Mouse (Mus musculus) limb, embryonic 13.5 days (tissue): ENCODE results near the gene Sim1. TPM values are rescaled to one million over a fixed set of nuclear protein-coding genes. Genes with fewer than 3 reads are reported as not detected.
A peak's percentile ranks its signal among the peaks of the same experiment; 100 is the strongest.

ENCODE experiments used
- ATAC-seq: fragments of 200-750 bp; cut with Nextera tagmentation; 2 replicates; pipeline ENCODE4 v1.8.0; 2017; ENCODE audit warnings: low read depth, moderate number of reproducible peaks, moderate TSS enrichment; ENCODE audit not compliant: low FRiP score
- H3K27ac ChIP-seq: fragments of 300-500 bp; sonication (generic); 2 replicates; pipeline ENCODE4 v1.5.1; 2015; ENCODE audit warnings: inconsistent platforms, mild to moderate bottlenecking, moderate library complexity
- H3K27me3 ChIP-seq: fragments of 300-500 bp; sonication (generic); 2 replicates; pipeline ENCODE4 v1.6.1; 2015; ENCODE audit warnings: mild to moderate bottlenecking, inconsistent platforms
- H3K36me3 ChIP-seq: fragments of 300-500 bp; sonication (generic); 2 replicates; pipeline ENCODE4 v1.6.1; 2015; ENCODE audit warnings: inconsistent platforms, mild to moderate bottlenecking, moderate library complexity
- H3K4me1 ChIP-seq: fragments of 300-500 bp; sonication (generic); 2 replicates; pipeline ENCODE4 v1.6.1; 2015; ENCODE audit warnings: inconsistent platforms
- H3K4me2 ChIP-seq: fragments of 300-500 bp; sonication (generic); replicated peaks from 2 replicates; pipeline ENCODE4 v1.6.1; 2015; ENCODE audit warnings: inconsistent platforms, mild to moderate bottlenecking, moderate library complexity
- H3K4me3 ChIP-seq: fragments of 300-500 bp; sonication (generic); 2 replicates; pipeline ENCODE4 v1.5.1; 2015; ENCODE audit warnings: moderate library complexity, mild to moderate bottlenecking, inconsistent platforms
- H3K9ac ChIP-seq: fragments of 300-500 bp; sonication (generic); 2 replicates; pipeline ENCODE4 v1.6.1; 2015; ENCODE audit warnings: mild to moderate bottlenecking, inconsistent platforms
- H3K9me3 ChIP-seq: fragments of 300-500 bp; sonication (generic); 2 replicates; pipeline ENCODE4 v1.6.1; 2016; ENCODE audit warnings: inconsistent platforms
- WGBS: fragments of 180-500 bp; shearing (Covaris S2); methylation state at CpG from one replicate; pipeline ENCODE4 v1.1.7; 2015; 5-methylcytosine and 5-hydroxymethylcytosine counted together
- polyA plus RNA-seq: library from polyadenylated mRNA; unstranded; fragments of >200 nt; fragmentation: Nextera tagmentation; extraction: Ambion mirVana; gene quantifications from 2 replicates; pipeline ENCODE4 v1.2.1, GENCODE M21; 2015

The Sim1 gene
- 0.45 and 1.2 TPM in 2 replicates for polyA plus RNA-seq

DNA sequence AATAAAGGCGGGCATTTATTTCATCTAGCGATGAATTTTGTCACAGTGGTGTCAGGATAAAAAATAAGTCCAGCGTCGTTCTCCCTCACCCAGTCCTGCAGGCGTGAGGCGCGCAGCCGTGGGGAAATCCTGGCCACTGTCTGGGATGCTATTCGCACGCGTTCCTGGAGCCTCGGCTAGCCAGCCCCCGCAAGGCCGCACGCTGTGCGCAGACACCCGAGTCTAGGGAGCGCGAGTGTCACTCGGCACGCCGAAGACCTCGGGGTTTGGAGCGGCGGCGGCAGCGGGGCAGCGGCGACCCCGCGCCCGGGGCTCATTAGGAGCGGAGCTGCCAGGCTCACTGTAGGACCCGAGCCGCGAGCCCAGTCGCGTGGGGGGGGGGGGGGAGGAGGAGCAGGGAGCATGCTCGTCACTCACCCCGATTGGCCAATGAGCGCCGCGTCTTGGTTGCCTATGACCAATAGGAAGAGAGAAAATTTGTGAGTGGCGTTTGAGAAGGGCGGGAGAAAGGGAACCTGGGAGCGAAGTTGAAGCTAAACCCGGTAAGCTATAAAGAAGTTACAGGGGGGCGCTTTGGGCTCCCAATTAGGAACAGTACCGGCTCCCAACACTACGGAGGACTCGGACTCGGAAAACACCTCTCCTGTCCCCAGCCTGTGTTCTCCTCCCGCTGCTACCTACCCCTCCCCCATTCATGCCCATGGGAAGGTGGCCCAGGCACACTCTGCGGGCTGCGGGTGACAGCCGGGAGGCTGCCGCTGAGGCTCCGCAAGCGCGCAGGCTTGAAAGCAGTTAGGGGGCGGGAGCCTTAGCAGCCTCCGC is at the start of gene Sim1:
TSS of gene Sim1 (plus strand) at position 585 of the 822 bp plus-strand sequence.
- Histone ChIP-seq H3K9me3 (no peaks in the 10 kb centered on the region), H3K36me3 (no peaks in the 10 kb centered on the region), H3K27me3 (peaks cover 86% of the 10 kb centered on the region), H3K9ac (no peak within 1 kb of the TSS), H3K4me3 (peak within 1 kb of the TSS; percentile 51), H3K4me1 (peaks cover 21% of the 10 kb centered on the region), H3K4me2 (peak within 1 kb of the TSS; percentile 78), H3K27ac (no peak within 1 kb of the TSS)
- ATAC-seq = peak; percentile 95
- under 1% methylated on average over 56 of the region's 62 CpGs for WGBS

DNA sequence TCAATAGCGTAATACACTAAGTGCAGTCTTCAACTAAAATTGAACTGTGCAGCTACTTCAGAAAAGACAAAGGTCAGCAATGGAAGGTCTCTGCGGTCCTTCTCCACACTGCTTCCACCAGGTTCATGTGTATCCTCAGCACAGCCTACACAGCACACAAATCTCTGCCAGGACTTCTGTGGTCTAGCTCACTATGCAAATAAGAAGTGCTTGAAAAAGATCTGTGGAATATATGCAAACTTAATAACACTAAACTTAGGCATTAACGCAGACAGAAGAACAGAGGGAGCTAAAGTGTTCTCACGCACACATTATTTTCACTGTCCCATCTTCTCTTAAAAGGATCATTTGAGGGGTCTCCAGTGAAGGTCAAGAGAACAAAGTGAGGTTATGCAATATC is 26.4 kb upstream of the Sim1 start:
- H3K9ac ChIP-seq = no peak overlapping the region
- H3K27ac ChIP-seq = no peak overlapping the region
- no peaks in the 10 kb centered on the region for H3K9me3 ChIP-seq
- no peak overlapping the region for H3K4me2 ChIP-seq
- H3K4me3 ChIP-seq = no peak overlapping the region
- H3K36me3 ChIP-seq = no peaks in the 10 kb centered on the region
- H3K27me3 ChIP-seq = no peaks in the 10 kb centered on the region
- 59% methylated on average over 4 of the region's 4 CpGs for WGBS
- H3K4me1 ChIP-seq = no peaks in the 10 kb centered on the region
- no peak for ATAC-seq

GRCm38 (mm10) chr10:50876952-50877351 is 17.6 kb upstream of the Sim1 start:
- no peaks in the 10 kb centered on the region for H3K36me3 ChIP-seq
- 80% methylated on average over 5 of the region's 5 CpGs for WGBS
- no peaks in the 10 kb centered on the region for H3K9me3 ChIP-seq
- no peak overlapping the region for H3K9ac ChIP-seq
- no peak overlapping the region for H3K4me2 ChIP-seq
- ATAC-seq = no peak
- H3K27me3 ChIP-seq = no peaks in the 10 kb centered on the region
- no peaks in the 10 kb centered on the region for H3K4me1 ChIP-seq
- no peak overlapping the region for H3K27ac ChIP-seq
- no peak overlapping the region for H3K4me3 ChIP-seq

GRCm38 (mm10) chr10:50881476-50882069 is 13.0 kb upstream of the Sim1 start:
- H3K36me3 ChIP-seq = no peaks in the 10 kb centered on the region
- H3K4me2 ChIP-seq = no peak overlapping the region
- no peaks in the 10 kb centered on the region for H3K9me3 ChIP-seq
- no peak overlapping the region for H3K4me3 ChIP-seq
- ATAC-seq = no peak
- no peaks in the 10 kb centered on the region for H3K4me1 ChIP-seq
- H3K27me3 ChIP-seq = peaks cover 8% of the 10 kb centered on the region; the same call in 1 of the 2 replicates
- no peak overlapping the region for H3K27ac ChIP-seq
- WGBS = 18% methylated on average over 2 of the region's 2 CpGs
- H3K9ac ChIP-seq = no peak overlapping the region

DNA sequence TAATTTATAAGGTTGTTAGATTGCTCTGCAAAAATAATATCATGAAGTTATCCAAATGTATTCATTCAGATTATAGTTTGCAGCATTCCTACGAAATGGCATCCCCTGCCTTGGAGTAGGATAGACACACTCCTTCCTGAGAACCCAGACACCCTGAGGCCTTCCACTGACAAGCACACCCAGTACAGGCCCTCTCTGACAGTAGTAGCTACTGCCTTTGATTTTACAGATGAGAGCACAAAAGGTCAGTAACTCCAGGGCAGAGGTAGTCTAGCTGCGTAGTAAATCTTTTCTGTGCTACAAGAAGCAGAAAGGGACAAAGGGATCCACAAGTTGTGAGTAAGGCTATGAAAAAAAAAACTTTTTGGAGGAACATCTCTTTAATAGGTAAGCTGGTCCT is 12.2 kb upstream of the Sim1 start:
- 61% methylated on average over 2 of the region's 2 CpGs for WGBS
- H3K4me2 ChIP-seq = no peak overlapping the region
- H3K9ac ChIP-seq = no peak overlapping the region
- no peaks in the 10 kb centered on the region for H3K9me3 ChIP-seq
- no peak overlapping the region for H3K4me3 ChIP-seq
- no peaks in the 10 kb centered on the region for H3K4me1 ChIP-seq
- H3K27me3 ChIP-seq = peaks cover 8% of the 10 kb centered on the region; the same call in 1 of the 2 replicates
- no peak overlapping the region for H3K27ac ChIP-seq
- no peaks in the 10 kb centered on the region for H3K36me3 ChIP-seq
- no peak for ATAC-seq

DNA sequence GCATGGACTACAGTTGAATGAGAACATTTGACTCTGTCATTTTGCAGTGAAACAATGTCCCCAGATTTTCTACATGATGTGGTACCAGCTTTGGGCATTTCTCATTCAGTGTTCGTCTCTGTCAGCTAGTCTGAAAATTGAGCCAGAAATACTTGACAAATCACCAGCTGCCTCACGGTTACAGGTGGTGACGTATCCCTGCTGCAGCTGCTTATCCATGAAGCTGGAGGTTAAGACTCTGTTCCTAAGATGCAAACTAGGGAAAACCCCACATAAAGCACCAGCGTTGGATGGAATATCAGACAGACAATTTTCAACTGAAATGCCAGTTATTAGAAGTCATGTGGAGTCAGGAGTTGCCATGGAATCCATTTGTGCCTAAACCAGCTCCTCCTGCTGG is 8.2 kb upstream of the Sim1 start:
- no peak overlapping the region for H3K4me3 ChIP-seq
- no peaks in the 10 kb centered on the region for H3K9me3 ChIP-seq
- H3K27ac ChIP-seq = no peak overlapping the region
- no peak for ATAC-seq
- H3K4me1 ChIP-seq = no peaks in the 10 kb centered on the region
- H3K4me2 ChIP-seq = no peak overlapping the region
- no peaks in the 10 kb centered on the region for H3K36me3 ChIP-seq
- WGBS = 60% methylated on average over 4 of the region's 4 CpGs
- H3K27me3 ChIP-seq = peaks cover 39% of the 10 kb centered on the region
- H3K9ac ChIP-seq = no peak overlapping the region

DNA sequence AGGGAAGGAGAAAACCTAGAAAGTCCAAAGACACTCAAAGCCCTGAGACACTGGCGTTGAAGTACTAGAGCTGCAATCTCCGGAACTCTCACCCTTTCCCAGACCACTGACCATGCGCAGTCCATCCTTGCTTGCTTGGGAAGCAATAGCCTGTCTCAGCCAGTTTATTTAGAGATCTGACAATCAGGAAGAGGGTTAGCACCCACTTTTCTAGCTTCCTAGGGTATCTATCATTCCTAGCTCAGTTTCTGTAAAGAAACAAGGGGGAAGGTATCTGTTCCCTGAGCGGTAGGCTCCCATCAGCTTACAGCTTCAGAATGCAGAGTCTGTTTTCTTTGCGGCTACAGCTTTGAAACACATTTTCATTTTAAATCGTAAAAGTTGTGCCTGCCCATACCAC is 3.9 kb upstream of the Sim1 start:
- Histone ChIP-seq H3K27me3 (peaks cover 79% of the 10 kb centered on the region), H3K4me2 (no peak overlapping the region), H3K9me3 (no peaks in the 10 kb centered on the region), H3K9ac (no peak overlapping the region), H3K4me1 (peaks cover 21% of the 10 kb centered on the region), H3K36me3 (no peaks in the 10 kb centered on the region), H3K27ac (no peak overlapping the region), H3K4me3 (no peak overlapping the region)
- no peak for ATAC-seq
- 11% methylated on average over 6 of the region's 6 CpGs for WGBS

- H3K9ac ChIP-seq = no peak overlapping the region
- peak overlapping the region; percentile 32 for H3K4me2 ChIP-seq
- WGBS = under 1% methylated on average over 26 of the region's 26 CpGs
- H3K36me3 ChIP-seq = no peaks in the 10 kb centered on the region
- peaks cover 83% of the 10 kb centered on the region for H3K27me3 ChIP-seq
- ATAC-seq = no peak
- H3K27ac ChIP-seq = no peak overlapping the region
- peaks cover 21% of the 10 kb centered on the region for H3K4me1 ChIP-seq
- H3K9me3 ChIP-seq = no peaks in the 10 kb centered on the region
- peak overlapping the region; percentile 20 for H3K4me3 ChIP-seq
Observed at GRCm38 (mm10) chr10:50891876-50892711, 2.5 kb upstream of the Sim1 start.

DNA sequence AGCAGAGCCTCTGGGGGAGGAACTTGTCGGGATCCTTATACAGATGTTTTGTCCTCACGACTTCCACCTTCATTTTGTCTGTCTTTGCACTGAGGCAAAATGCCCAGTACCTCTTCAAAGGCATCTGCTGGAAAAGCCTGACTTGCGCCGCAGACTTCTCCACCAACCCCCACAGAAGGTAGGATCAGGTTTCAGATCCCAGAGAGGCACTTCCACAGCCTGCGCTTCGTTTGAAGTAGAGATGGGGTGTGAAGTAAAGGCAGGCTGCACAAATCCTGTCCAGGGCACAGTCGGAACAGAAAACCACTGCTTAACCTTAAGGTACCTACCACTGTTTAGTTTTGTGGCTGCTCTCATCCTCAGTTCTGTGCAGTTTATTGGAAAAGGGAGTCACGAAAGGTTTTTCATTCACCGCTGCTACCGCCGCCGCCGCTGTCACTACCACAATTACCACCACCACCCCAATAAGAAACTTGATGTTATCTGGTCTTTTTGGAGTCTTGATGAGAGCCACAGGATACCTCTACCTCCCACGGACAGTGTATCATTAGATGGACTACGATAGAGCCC is 1.7 kb upstream of the Sim1 start:
- Histone ChIP-seq H3K4me3 (peak overlapping the region; percentile 20), H3K9me3 (no peaks in the 10 kb centered on the region), H3K36me3 (no peaks in the 10 kb centered on the region), H3K27me3 (peaks cover 86% of the 10 kb centered on the region), H3K9ac (no peak overlapping the region), H3K4me2 (peak overlapping the region; percentile 32), H3K27ac (no peak overlapping the region), H3K4me1 (peaks cover 21% of the 10 kb centered on the region)
- no peak for ATAC-seq
- under 1% methylated on average over 15 of the region's 15 CpGs for WGBS

GRCm38 (mm10) chr10:50893546-50893945 is 1.0 kb upstream of the Sim1 start:
- H3K4me2 ChIP-seq = no peak overlapping the region
- peaks cover 21% of the 10 kb centered on the region for H3K4me1 ChIP-seq
- no peaks in the 10 kb centered on the region for H3K9me3 ChIP-seq
- H3K27me3 ChIP-seq = peaks cover 89% of the 10 kb centered on the region
- H3K36me3 ChIP-seq = no peaks in the 10 kb centered on the region
- no peak overlapping the region for H3K27ac ChIP-seq
- H3K9ac ChIP-seq = no peak overlapping the region
- WGBS = 3% methylated on average over 10 of the region's 10 CpGs
- H3K4me3 ChIP-seq = no peak overlapping the region
- ATAC-seq = no peak

GRCm38 (mm10) chr10:50895091-50895790 is 687 bp downstream of the Sim1 start:
- ATAC-seq = no peak; the same call in 1 of the 2 replicates
- no peak overlapping the region for H3K27ac ChIP-seq
- H3K9me3 ChIP-seq = no peaks in the 10 kb centered on the region
- no peaks in the 10 kb centered on the region for H3K36me3 ChIP-seq
- H3K4me2 ChIP-seq = peak overlapping the region; percentile 78
- peaks cover 80% of the 10 kb centered on the region for H3K27me3 ChIP-seq
- peaks cover 21% of the 10 kb centered on the region for H3K4me1 ChIP-seq
- H3K4me3 ChIP-seq = peak overlapping the region; percentile 51
- under 1% methylated on average over 44 of the region's 44 CpGs for WGBS
- H3K9ac ChIP-seq = no peak overlapping the region
